Mouse (Mus musculus) cerebellum, adult 18-20 months (tissue): ENCODE measurements around the gene 1700019D03Rik.

Experiments used
- DNase-seq, 2 experiments: peaks; one replicate each; pipeline ENCODE4 v3.0.0; 2021

1700019D03Rik gene

GRCm38 (mm10) chr1:53020079-53020478 is at the start of gene 1700019D03Rik:
1700019D03Rik (minus strand) TSS chr1:53020179.
- DNase-seq = no peak

- no peak for DNase-seq
Measured at GRCm38 (mm10) chr1:53063921-53064320, 43.9 kb upstream of the 1700019D03Rik start.

GRCm38 (mm10) chr1:53061871-53062608 is 42.1 kb upstream of the 1700019D03Rik start:
- DNase-seq = no peak

GRCm38 (mm10) chr1:53061340-53061739 is 41.4 kb upstream of the 1700019D03Rik start, which contains the start of gene Mstn:
Mstn (plus strand) TSS chr1:53061640.
- no peak for DNase-seq

- no peak for DNase-seq
Measured at GRCm38 (mm10) chr1:53060499-53060898, 40.5 kb upstream of the 1700019D03Rik start.

- DNase-seq = no peak
Measured at GRCm38 (mm10) chr1:53059106-53059505, 39.1 kb upstream of the 1700019D03Rik start.

GRCm38 (mm10) chr1:53053087-53054022 is 33.4 kb upstream of the 1700019D03Rik start:
- DNase-seq = peak; percentile 57 to 72

GRCm38 (mm10) chr1:53049763-53050427 is 29.9 kb upstream of the 1700019D03Rik start:
- DNase-seq = no peak

- DNase-seq = peak; percentile 52 to 63
Measured at GRCm38 (mm10) chr1:53037443-53037871, 17.5 kb upstream of the 1700019D03Rik start.

GRCm38 (mm10) chr1:53032550-53032949 is 12.6 kb upstream of the 1700019D03Rik start:
- DNase-seq = peak; percentile 32 to 40

GRCm38 (mm10) chr1:53018746-53019505 is 1.1 kb downstream of the 1700019D03Rik start:
- no peak for DNase-seq

GRCm38 (mm10) chr1:53015606-53016005 is 4.4 kb downstream of the 1700019D03Rik start:
- peak in 1 of 2 experiments; percentile 18 for DNase-seq

- DNase-seq = no peak
Measured at GRCm38 (mm10) chr1:53014716-53015115, 5.3 kb downstream of the 1700019D03Rik start.

- DNase-seq = peak; percentile 46 to 62
Measured at GRCm38 (mm10) chr1:52986692-52987091, 33.3 kb downstream of the 1700019D03Rik start.

GRCm38 (mm10) chr1:52973198-52973597 is 46.8 kb downstream of the 1700019D03Rik start:
- no peak for DNase-seq

GRCm38 (mm10) chr1:52971881-52972503 is 48.0 kb downstream of the 1700019D03Rik start:
- no peak for DNase-seq

- DNase-seq = no peak
Measured at GRCm38 (mm10) chr1:52964581-52964980, 55.4 kb downstream of the 1700019D03Rik start.

- no peak for DNase-seq
Measured at GRCm38 (mm10) chr1:52963097-52963496, 56.9 kb downstream of the 1700019D03Rik start.

- DNase-seq = no peak
Measured at GRCm38 (mm10) chr1:52960191-52960590, 59.8 kb downstream of the 1700019D03Rik start.

GRCm38 (mm10) chr1:52956746-52957145 is 63.2 kb downstream of the 1700019D03Rik start:
- DNase-seq = no peak

GRCm38 (mm10) chr1:52955102-52955501 is 64.9 kb downstream of the 1700019D03Rik start:
- peak; percentile 53 to 59 for DNase-seq

GRCm38 (mm10) chr1:52954456-52954855 is 65.5 kb downstream of the 1700019D03Rik start:
- no peak for DNase-seq
